Mouse (Mus musculus) limb, embryonic 14.5 days (tissue): ENCODE measurements at regions not wholly inside any gene's neighbourhood (a gene's known extent, or its start where the extent isn't known, plus 50 kb on each side); places are given as distances from the start of the nearest gene placed in this dataset.

Source experiments
- ATAC-seq: fragments of 200-750 bp; cut with Nextera tagmentation; 2 replicates; pipeline ENCODE4 v1.8.0; 2017; ENCODE audit warnings: low read depth, moderate number of reproducible peaks, moderate TSS enrichment; ENCODE audit not compliant: low FRiP score
- DNase-seq: peaks from one replicate; pipeline ENCODE4 v3.0.0-alpha.2; 2015; ENCODE audit warnings: low spot score
- H3K27ac ChIP-seq: fragments of 300-500 bp; sonication (generic); replicated peaks from 2 replicates; pipeline ENCODE4 v1.5.1; 2014; ENCODE audit warnings: low read depth, mild to moderate bottlenecking, low read length, moderate library complexity, mixed read lengths
- H3K27me3 ChIP-seq: fragments of 300-500 bp; sonication (generic); 2 replicates; pipeline ENCODE4 v1.6.1; 2014; ENCODE audit warnings: low read length, mixed read lengths; ENCODE audit not compliant: control insufficient read depth, insufficient read depth
- H3K36me3 ChIP-seq: fragments of 300-500 bp; sonication (generic); 2 replicates; pipeline ENCODE4 v1.6.1; 2014; ENCODE audit warnings: mild to moderate bottlenecking, low read length, moderate library complexity, mixed read lengths; ENCODE audit not compliant: control insufficient read depth, insufficient read depth
- H3K4me1 ChIP-seq: fragments of 300-500 bp; sonication (generic); 2 replicates; pipeline ENCODE4 v1.6.1; 2014; ENCODE audit warnings: antibody characterized with exemption, low read length, mixed read lengths; ENCODE audit not compliant: control insufficient read depth, insufficient read depth
- H3K4me2 ChIP-seq: fragments of 300-500 bp; sonication (generic); replicated peaks from 2 replicates; pipeline ENCODE4 v1.6.1; 2014; ENCODE audit warnings: low read depth, mild to moderate bottlenecking, low read length, moderate library complexity; ENCODE audit not compliant: severe bottlenecking
- H3K4me3 ChIP-seq: fragments of 300-500 bp; sonication (generic); replicated peaks from 2 replicates; pipeline ENCODE4 v1.5.1; 2014; ENCODE audit warnings: low read length
- H3K9ac ChIP-seq: fragments of 300-500 bp; sonication (generic); 2 replicates; pipeline ENCODE4 v1.6.1; 2014; ENCODE audit warnings: mild to moderate bottlenecking, low read depth, low read length, moderate library complexity; ENCODE audit not compliant: severe bottlenecking
- H3K9me3 ChIP-seq: fragments of 300-500 bp; sonication (generic); 2 replicates; pipeline ENCODE4 v1.6.1; 2016; ENCODE audit warnings: low read length; ENCODE audit not compliant: control insufficient read depth
- POLR2A ChIP-seq: fragments of 200-500 bp; IDR thresholded peaks from 2 replicates; pipeline ENCODE4 v1.8.0; 2012; ENCODE audit warnings: inconsistent platforms, mild to moderate bottlenecking, moderate library complexity, borderline replicate concordance; ENCODE audit not compliant: insufficient read depth, insufficient read length; ENCODE audit errors: extremely low read depth
- WGBS: fragments of 180-500 bp; shearing (Covaris S2); extraction: QIAGEN DNeasy Blood & Tissue Kit; methylation state at CpG from one replicate; pipeline ENCODE4 v1.1.7; 2014; 5-methylcytosine and 5-hydroxymethylcytosine counted together

- no peak overlapping the region for H3K4me3 ChIP-seq
- no peak for DNase-seq
- H3K4me2 ChIP-seq = no peak overlapping the region
- peaks cover 11% of the 10 kb centered on the region for H3K4me1 ChIP-seq
- no peak for ATAC-seq
- H3K27ac ChIP-seq = no peak overlapping the region
- WGBS = 95% methylated on average over 2 of the region's 2 CpGs
- no peak for TF ChIP-seq POLR2A
- no peaks in the 10 kb centered on the region for H3K36me3 ChIP-seq
- H3K9me3 ChIP-seq = no peaks in the 10 kb centered on the region
- no peaks in the 10 kb centered on the region for H3K27me3 ChIP-seq
- no peak overlapping the region for H3K9ac ChIP-seq
Observed at GRCm38 (mm10) chr7:129966771-129967170, 375.1 kb downstream of the Wdr11 start.

- TF ChIP-seq POLR2A = no peak
- 100% methylated on average over 1 of the region's 1 CpGs for WGBS
- no peak for DNase-seq
Observed at GRCm38 (mm10) chr7:129970201-129970600, 378.5 kb downstream of the Wdr11 start.

GRCm38 (mm10) chr7:129974206-129974605, 382.5 kb downstream of the Wdr11 start:
- 79% methylated on average over 9 of the region's 9 CpGs for WGBS
- ATAC-seq = no peak

More at GRCm38 (mm10) chr7:129970201-129970600, 378.5 kb downstream of the Wdr11 start:
- Histone ChIP-seq H3K4me3 (no peak overlapping the region), H3K36me3 (no peaks in the 10 kb centered on the region), H3K27me3 (no peaks in the 10 kb centered on the region), H3K9me3 (no peaks in the 10 kb centered on the region), H3K4me2 (no peak overlapping the region), H3K9ac (no peak overlapping the region), H3K27ac (no peak overlapping the region), H3K4me1 (no peaks in the 10 kb centered on the region)
- no peak for ATAC-seq

DNA sequence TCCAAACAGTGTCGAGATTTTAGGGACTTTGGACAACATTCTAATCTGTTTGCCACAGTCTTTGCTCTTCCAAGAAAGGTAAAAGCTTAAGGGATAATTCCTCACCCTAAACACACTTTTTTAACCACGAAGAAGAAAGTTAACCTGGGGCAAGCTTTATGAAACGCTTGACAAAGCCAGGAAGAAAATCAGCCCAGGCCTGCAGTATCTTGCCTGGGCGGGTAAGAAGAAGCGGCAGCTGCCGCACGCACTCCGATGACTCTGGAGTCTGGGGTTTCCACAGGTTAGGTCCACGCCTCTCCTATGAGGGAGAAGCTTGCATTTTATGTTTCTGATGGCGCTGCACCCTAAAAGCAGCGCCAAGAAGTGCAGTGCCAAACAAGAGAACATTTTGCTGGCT, 383.2 kb downstream of the Wdr11 start:
- H3K27me3 ChIP-seq = no peaks in the 10 kb centered on the region
- TF ChIP-seq POLR2A = no peak
- 75% methylated on average over 11 of the region's 11 CpGs for WGBS
- no peaks in the 10 kb centered on the region for H3K4me1 ChIP-seq
- DNase-seq (no peak), ATAC-seq (no peak)
- H3K4me3 ChIP-seq = no peak overlapping the region
- H3K27ac ChIP-seq = no peak overlapping the region
- H3K4me2 ChIP-seq = no peak overlapping the region
- no peaks in the 10 kb centered on the region for H3K36me3 ChIP-seq
- no peak overlapping the region for H3K9ac ChIP-seq
- no peaks in the 10 kb centered on the region for H3K9me3 ChIP-seq

More at GRCm38 (mm10) chr7:129974206-129974605, 382.5 kb downstream of the Wdr11 start:
- no peak for DNase-seq
- H3K4me2 ChIP-seq = no peak overlapping the region
- TF ChIP-seq POLR2A = no peak
- H3K4me3 ChIP-seq = no peak overlapping the region
- H3K36me3 ChIP-seq = no peaks in the 10 kb centered on the region
- no peaks in the 10 kb centered on the region for H3K9me3 ChIP-seq
- H3K9ac ChIP-seq = no peak overlapping the region
- H3K4me1 ChIP-seq = no peaks in the 10 kb centered on the region
- H3K27me3 ChIP-seq = no peaks in the 10 kb centered on the region
- H3K27ac ChIP-seq = no peak overlapping the region

GRCm38 (mm10) chr7:129975781-129976514, 384.3 kb downstream of the Wdr11 start:
- TF ChIP-seq POLR2A = no peak
- WGBS = 75% methylated on average over 21 of the region's 21 CpGs
- ATAC-seq (peak; percentile 41; the same call in 1 of the 2 replicates), DNase-seq (no peak)
- Histone ChIP-seq H3K27me3 (no peaks in the 10 kb centered on the region), H3K9me3 (no peaks in the 10 kb centered on the region), H3K4me2 (no peak overlapping the region), H3K27ac (no peak overlapping the region), H3K9ac (no peak overlapping the region), H3K4me1 (no peaks in the 10 kb centered on the region), H3K4me3 (no peak overlapping the region), H3K36me3 (no peaks in the 10 kb centered on the region)
